Mouse (Mus musculus): ENCODE data around the gene Olfr651.
"Not testable (repeated sequence)": the region's sequence is repeated elsewhere in the genome, so short reads cannot be mapped to it uniquely, and the experiment has no call there.

The Olfr651 gene

DNA sequence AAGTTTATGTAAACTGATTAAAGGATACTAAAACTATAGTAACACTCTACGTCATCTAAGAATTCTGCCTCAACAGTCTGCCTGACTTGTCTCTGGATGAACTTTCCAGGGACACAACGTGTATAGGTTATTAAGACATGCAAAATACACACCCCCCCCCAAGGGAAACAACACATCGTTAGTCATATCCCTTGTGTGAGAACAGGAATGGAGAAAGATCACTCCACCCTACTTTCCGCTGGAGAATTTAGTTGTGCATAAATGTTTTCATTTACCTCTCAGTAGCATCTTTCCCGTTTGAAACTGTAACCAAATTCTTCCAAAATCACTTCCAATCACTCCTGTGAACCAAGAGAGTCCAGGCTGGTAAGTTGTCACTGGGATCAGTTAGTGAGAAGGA is at the start of gene Olfr651:
Gene Olfr651 (plus strand): TSS at position 301 of the 400 bp plus-strand sequence.
- DNase-seq (ENCODE audit: low read depth, low spot score): no peak

DNA sequence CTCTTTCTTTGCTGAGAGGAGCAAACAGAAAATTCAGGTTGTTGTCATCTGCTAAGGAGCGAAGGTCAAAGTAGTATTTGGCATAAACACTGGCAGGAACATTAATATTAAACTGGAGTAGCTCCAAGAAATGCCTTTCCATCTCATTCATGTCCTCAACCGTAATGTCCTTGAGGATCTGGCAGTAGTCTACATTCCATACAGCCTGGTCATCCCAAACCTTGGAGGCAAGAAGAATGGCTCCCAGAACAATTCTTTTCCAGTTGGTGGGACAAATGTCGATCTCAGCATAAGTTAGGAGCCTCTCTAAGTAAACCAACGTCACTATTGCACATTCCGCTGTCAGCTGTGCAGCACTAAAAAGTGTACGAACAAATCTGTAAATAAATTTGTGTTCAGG is 48.7 kb upstream of the Olfr651 start:
- DNase-seq (ENCODE audit: low read depth, low spot score): not testable (repeated sequence)

DNA sequence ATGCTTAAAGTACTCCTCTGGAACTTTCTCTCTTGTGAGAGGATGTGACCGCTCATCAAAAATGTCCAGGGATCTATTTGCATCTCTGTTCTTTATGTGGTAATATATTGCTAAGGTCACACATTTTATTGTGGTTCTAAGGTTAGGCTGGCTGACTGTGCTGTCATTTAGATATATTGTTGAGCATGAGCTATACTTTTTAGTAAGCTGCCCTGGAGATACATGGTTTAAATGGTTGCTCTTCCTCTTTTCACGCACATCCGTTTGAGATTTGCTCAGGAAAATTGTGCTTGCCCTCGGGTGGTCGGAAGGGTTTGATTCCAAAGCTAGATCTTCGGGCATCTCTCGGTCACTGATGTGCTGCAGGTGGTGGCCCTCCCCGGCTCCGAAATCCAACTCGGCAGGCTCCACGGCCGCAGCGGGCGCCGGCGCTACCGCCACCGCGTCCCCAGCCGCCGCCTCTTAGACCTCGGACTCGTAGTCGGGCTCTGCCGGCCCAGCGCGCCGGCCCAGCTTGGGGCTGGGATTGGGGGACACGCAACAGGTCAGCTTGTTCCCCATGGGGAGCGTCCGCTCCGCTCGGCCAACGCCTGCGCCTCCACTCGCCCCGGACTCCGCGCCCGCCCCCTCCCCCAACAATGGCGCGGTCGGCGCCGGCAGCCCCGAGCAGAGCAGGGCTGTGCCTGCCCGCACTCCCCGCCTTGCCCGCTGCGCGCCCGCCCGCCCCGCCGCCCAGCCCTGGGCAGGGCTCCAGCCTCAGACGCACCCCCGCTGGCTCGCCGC is 48.2 kb upstream of the Olfr651 start:
- DNase-seq (ENCODE audit: low read depth, low spot score): no peak

DNA sequence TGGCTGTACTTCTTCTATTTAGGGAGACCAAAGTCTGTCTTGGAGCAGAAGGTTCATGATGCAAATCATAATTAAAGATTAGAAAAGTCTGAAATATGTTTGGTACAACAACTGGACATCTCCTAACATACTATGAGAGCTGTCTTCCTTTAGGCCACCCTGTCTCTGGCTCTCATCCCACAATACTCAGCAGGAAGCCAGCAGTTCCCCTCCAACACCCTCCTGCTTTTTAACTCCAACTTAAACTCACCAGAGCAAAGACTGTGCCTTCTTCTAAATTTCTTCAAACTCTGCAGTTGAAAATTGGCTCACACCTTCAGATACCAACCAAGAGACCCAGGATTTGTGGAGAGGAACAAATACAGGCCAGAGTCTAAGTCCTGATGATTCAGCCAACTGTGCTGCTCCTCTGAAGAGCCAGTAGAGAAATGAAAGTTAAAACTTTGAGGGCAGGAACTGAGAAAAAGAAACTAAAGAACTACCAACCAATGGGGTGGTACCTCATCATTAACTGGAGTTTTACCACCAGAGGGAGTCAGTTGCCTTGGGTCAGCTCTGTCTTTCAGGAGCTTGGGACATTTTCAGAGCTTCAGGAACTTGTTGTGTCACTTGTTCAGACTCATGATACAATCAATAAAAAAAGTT is 42.4 kb upstream of the Olfr651 start, which contains the start of gene Trim30d:
Gene Trim30d (minus strand): TSS at position 429 of the 645 bp plus-strand sequence.
- not testable (repeated sequence) for DNase-seq (ENCODE audit: low read depth, low spot score)

DNA sequence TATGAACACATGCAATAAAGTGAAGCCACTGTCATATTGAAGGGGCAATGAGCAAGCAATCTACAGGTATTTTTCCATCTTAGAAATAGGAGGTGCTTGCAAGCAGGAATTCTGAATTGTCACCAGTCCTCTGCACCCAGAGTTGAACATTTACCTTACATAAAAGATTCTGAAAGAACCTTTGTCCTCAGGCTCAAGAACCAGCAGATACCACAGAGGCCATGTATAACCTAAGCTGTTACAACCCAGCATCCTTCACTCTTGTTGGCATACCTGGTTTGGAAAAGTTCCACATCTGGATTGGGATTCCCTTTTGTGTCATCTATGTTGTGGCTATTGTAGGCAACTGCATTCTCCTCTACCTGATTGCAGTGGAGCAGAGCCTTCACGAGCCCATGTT is 2.8 kb downstream of the Olfr651 start:
- no peak for DNase-seq (ENCODE audit: low read depth, low spot score)

DNA sequence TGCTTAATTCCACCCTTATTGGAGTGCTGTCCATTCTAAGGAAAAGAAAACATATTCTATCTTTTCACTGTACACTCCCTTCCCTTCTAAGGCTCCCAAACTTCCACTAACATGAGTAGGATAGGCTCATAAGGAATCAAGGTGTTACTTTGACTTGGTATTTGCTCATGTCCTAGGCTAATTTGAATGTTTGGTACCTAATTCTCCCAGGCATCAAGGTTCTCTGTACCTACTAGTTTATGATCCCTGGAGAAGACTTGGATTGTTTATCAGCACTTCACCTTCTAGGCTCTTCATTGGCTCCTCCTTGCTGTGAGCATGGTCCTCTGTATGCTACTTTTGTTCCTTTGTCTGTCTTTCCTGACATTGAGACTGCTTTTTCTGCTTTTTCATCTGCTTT is 10.7 kb downstream of the Olfr651 start, which contains the start of gene Olfr652:
Gene Olfr652 (plus strand): TSS at position 301 of the 400 bp plus-strand sequence.
- DNase-seq (ENCODE audit: low read depth, low spot score): no peak

DNA sequence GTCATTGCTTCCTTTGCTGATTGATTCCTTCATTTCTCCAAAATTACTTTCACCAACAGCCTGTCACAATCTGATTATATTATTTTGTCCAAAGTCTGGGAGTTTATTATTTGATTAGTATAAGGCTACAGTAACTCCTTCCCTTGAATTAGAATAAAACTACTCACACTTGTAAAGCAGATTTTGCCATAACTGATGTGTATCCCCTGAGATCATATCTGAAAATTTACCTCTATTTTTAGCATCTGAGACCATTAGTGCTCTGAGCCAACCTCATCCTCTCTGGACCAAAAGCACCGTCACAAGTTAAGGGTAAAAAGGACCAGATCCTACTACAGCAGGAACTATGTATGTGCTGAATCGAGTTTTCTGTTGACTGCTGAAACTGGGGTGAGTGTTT is 27.1 kb downstream of the Olfr651 start, which contains the start of gene Olfr653:
Gene Olfr653 (plus strand): TSS at position 301 of the 400 bp plus-strand sequence.
- no peak for DNase-seq (ENCODE audit: low read depth, low spot score)

DNA sequence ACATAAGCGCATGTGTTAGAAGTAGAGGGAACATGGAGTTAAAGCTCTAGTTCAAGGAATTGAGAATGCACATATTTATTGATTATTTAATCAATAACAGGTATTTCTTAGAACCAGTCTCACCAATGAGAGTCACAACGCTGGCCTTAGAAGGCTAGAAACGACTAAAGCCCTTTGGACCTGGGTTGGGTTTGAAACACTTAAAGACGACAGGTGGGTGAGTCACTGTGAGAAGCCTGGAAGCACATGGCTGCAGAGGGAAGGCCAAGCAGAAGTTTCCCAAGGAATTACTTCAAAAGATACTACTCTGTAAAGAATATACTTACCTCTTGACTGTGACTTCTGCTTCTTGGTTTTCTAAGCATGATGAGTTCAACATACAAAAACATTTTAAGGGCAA is 30.9 kb downstream of the Olfr651 start:
- no peak for DNase-seq (ENCODE audit: low read depth, low spot score)

DNA sequence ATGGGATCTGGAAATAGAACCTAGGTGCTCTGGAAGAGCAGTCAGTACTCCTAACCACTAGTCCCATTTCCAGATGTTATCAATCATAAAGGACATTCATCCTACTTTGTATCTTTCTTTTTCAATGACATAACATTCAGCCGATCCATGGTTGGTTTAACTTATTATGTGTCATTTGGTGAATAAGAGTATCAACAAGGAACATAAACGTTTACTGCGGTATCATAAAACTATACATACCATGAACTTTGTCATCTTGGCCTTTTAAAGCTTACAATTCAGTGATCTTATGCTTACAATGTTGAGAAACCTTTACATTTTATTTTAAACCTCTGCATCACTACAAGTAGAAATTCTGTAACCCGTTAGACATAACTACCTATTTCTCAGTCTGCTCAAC is 31.5 kb downstream of the Olfr651 start:
- no peak for DNase-seq (ENCODE audit: low read depth, low spot score)

DNA sequence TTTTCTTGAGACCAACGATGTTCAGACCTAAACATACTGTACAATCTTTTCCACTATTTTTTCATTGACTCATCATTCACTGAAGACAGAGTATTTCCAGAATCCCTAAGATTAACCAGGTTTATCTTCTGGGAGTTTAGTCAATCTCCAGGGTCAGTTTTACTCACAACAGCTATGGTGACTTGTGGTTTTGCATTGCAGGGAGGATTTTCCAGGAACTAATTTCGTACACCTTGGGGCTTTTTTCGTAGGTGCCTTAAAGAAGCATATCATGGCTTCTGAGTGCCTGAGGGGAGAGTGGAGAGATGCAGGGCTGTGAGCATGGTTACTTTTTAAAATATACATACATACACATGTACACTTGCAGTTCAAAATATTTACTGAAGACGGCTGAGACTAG is 36.8 kb downstream of the Olfr651 start, which contains the start of gene Olfr654:
Gene Olfr654 (plus strand): TSS at position 301 of the 400 bp plus-strand sequence.
- DNase-seq (ENCODE audit: low read depth, low spot score): no peak

DNA sequence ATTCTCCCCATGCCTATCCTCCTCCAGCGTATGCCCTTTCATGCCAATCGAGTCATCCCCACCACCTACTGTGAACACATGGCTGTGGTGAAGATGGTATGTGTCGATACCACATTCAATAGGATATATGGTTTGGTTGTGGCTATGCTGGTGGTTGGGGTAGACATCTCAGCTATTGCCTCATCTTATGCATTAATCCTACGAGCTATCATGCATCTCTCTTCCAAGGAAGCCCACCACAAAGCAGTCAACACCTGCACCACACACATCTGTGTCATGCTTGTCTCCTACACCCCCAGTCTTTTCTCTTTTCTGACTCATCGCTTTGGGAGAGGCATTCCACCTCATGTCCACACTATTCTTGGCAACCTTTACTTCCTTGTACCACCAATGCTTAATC is 38.3 kb downstream of the Olfr651 start:
- no peak for DNase-seq (ENCODE audit: low read depth, low spot score)

DNA sequence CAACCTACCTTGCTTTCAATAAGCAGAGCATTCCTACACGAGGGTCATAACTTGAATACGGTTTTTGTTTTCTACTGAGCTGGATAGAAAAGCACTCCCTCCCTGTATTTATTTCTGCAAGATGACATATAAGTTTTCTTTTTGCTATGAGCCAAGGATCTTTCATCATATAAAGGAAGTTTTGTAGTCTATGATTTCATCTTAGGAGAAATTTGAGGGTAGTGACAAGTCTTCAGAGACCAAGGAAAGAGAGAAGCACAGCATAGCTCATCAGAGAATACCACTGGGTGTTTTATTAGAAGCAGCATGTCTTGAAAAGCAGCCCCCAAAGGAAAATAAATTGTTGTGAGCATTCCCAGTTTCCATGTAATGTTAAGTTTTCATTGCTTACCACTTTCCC is 51.7 kb downstream of the Olfr651 start, which contains the start of gene Olfr655:
Gene Olfr655 (minus strand): TSS at position 101 of the 400 bp plus-strand sequence.
- DNase-seq (ENCODE audit: low read depth, low spot score): no peak

DNA sequence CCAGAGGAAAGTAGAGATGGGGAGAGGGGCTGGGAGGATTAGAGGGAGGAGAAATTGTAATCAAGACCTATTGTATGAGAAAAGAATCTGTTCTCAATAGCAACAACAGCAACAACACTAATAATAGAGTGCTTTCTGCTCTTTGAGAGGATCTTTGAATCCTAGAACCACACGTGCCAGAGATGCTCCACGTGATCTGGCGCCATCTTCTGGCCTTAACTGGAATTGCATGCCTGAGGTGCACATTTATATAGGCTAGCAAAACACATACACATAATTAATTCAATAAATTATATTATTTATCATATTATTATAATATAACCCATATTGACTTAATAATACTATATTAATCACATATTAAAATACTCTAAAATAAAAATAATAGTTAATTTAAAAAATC is 53.2 kb downstream of the Olfr651 start:
- DNase-seq (ENCODE audit: low read depth, low spot score): peak; percentile 35
